Mouse (Mus musculus): ENCODE data around the gene Rhbdl1. TPM values are rescaled to one million over a fixed set of nuclear protein-coding genes. Genes with fewer than 3 reads are reported as not detected.

Rhbdl1 gene
- polyA plus RNA-seq, 1 experiment from 2014 or later = 1.4 TPM

GRCm38 (mm10) chr17:25834595-25835222, 2.4 kb downstream of the Rhbdl1 start:
- Histone ChIP-seq H3K27me3 (replicated peaks; ENCODE audit: control insufficient read depth, insufficient read depth, low read length) (no peaks in the 10 kb centered on the region), H3K36me3 (ENCODE audit: control insufficient read depth, insufficient read depth) (peaks cover 38% of the 10 kb centered on the region), H3K4me1 (replicated peaks; ENCODE audit: control insufficient read depth, insufficient read depth, low read length) (peaks cover 11% of the 10 kb centered on the region; the same call in 1 of the 2 replicates), H3K4me2 (replicated peaks; ENCODE audit: low read depth) (peak overlapping the region; percentile 93), H3K4me3 (ENCODE audit: low read depth, low read length) (peak overlapping the region; percentile 76), H3K9ac (ENCODE audit: low read depth, low read length) (peak overlapping the region; percentile 78; the same call in 1 of the 2 replicates), H3K27ac (ENCODE audit: low read depth, low read length) (peak overlapping the region; percentile 98; the same call in 1 of the 2 replicates), H3K9me3 (ENCODE audit: control insufficient read depth) (no peaks in the 10 kb centered on the region)
- no peak for TF ChIP-seq CTCF (IDR thresholded peaks at IDR 0.05; ENCODE audit: low read depth)
- WGBS = 62% methylated on average over 12 of the region's 12 CpGs
- no peak for ATAC-seq

GRCm38 (mm10) chr17:25833961-25834594, 3.0 kb downstream of the Rhbdl1 start:
- Histone ChIP-seq H3K27me3 (replicated peaks; ENCODE audit: control insufficient read depth, insufficient read depth, low read length) (no peaks in the 10 kb centered on the region), H3K9me3 (ENCODE audit: control insufficient read depth) (no peaks in the 10 kb centered on the region), H3K4me2 (replicated peaks; ENCODE audit: low read depth) (peak overlapping the region; percentile 93), H3K4me3 (ENCODE audit: low read depth, low read length) (peak overlapping the region; percentile 76), H3K27ac (ENCODE audit: low read depth, low read length) (peak overlapping the region; percentile 98), H3K9ac (ENCODE audit: low read depth, low read length) (peak overlapping the region; percentile 78), H3K4me1 (replicated peaks; ENCODE audit: control insufficient read depth, insufficient read depth, low read length) (peaks cover 11% of the 10 kb centered on the region; the same call in 1 of the 2 replicates), H3K36me3 (ENCODE audit: control insufficient read depth, insufficient read depth) (peaks cover 32% of the 10 kb centered on the region)
- WGBS = 18% methylated on average over 6 of the region's 6 CpGs
- no peak for TF ChIP-seq CTCF (IDR thresholded peaks at IDR 0.05; ENCODE audit: low read depth)
- no peak for ATAC-seq

- TF ChIP-seq CTCF (IDR thresholded peaks at IDR 0.05; ENCODE audit: low read depth) = 0 out of 2 replicates have a peak, but pooled peaks have one; percentile 7
- Histone ChIP-seq H3K27ac (ENCODE audit: low read depth, low read length) (peak within 1 kb of the TSS; percentile 98), H3K4me3 (ENCODE audit: low read depth, low read length) (peak within 1 kb of the TSS; percentile 76), H3K27me3 (replicated peaks; ENCODE audit: control insufficient read depth, insufficient read depth, low read length) (no peaks in the 10 kb centered on the region), H3K9me3 (ENCODE audit: control insufficient read depth) (no peaks in the 10 kb centered on the region), H3K9ac (ENCODE audit: low read depth, low read length) (peak within 1 kb of the TSS; percentile 78), H3K36me3 (ENCODE audit: control insufficient read depth, insufficient read depth) (peaks cover 32% of the 10 kb centered on the region), H3K4me1 (replicated peaks; ENCODE audit: control insufficient read depth, insufficient read depth, low read length) (peaks cover 11% of the 10 kb centered on the region; the same call in 1 of the 2 replicates), H3K4me2 (replicated peaks; ENCODE audit: low read depth) (peak within 1 kb of the TSS; percentile 93)
- peak; percentile 78 for ATAC-seq
- WGBS = under 1% methylated on average over 24 of the region's 24 CpGs
These were observed 3.8 kb downstream of the Rhbdl1 start, which contains the start of gene Stub1 for GRCm38 (mm10) chr17:25833291-25833663. TSS of gene Stub1 (minus strand) at chr17:25833404.

- H3K36me3 ChIP-seq (ENCODE audit: control insufficient read depth, insufficient read depth) = peaks cover 28% of the 10 kb centered on the region
- TF ChIP-seq CTCF (IDR thresholded peaks at IDR 0.05; ENCODE audit: low read depth) = 0 out of 2 replicates have a peak, but pooled peaks have one; percentile 14
- ATAC-seq = peak; percentile 87
- H3K4me3 ChIP-seq (ENCODE audit: low read depth, low read length) = peak overlapping the region; percentile 76
- H3K4me1 ChIP-seq (replicated peaks; ENCODE audit: control insufficient read depth, insufficient read depth, low read length) = peaks cover 11% of the 10 kb centered on the region; the same call in 1 of the 2 replicates
- H3K27ac ChIP-seq (ENCODE audit: low read depth, low read length) = peak overlapping the region; percentile 98
- H3K9me3 ChIP-seq (ENCODE audit: control insufficient read depth) = no peaks in the 10 kb centered on the region
- H3K9ac ChIP-seq (ENCODE audit: low read depth, low read length) = peak overlapping the region; percentile 78
- WGBS = under 1% methylated on average over 72 of the region's 77 CpGs
- H3K27me3 ChIP-seq (replicated peaks; ENCODE audit: control insufficient read depth, insufficient read depth, low read length) = no peaks in the 10 kb centered on the region
- H3K4me2 ChIP-seq (replicated peaks; ENCODE audit: low read depth) = peak overlapping the region; percentile 93
These were observed 4.4 kb downstream of the Rhbdl1 start for GRCm38 (mm10) chr17:25832436-25833290.

GRCm38 (mm10) chr17:25831451-25832281, 5.4 kb downstream of the Rhbdl1 start:
- Histone ChIP-seq H3K27me3 (replicated peaks; ENCODE audit: control insufficient read depth, insufficient read depth, low read length) (no peaks in the 10 kb centered on the region), H3K9ac (ENCODE audit: low read depth, low read length) (peak overlapping the region; percentile 78), H3K27ac (ENCODE audit: low read depth, low read length) (peak overlapping the region; percentile 98), H3K4me2 (replicated peaks; ENCODE audit: low read depth) (peak overlapping the region; percentile 93), H3K4me3 (ENCODE audit: low read depth, low read length) (peak overlapping the region; percentile 76), H3K36me3 (ENCODE audit: control insufficient read depth, insufficient read depth) (peaks cover 37% of the 10 kb centered on the region), H3K4me1 (replicated peaks; ENCODE audit: control insufficient read depth, insufficient read depth, low read length) (peaks cover 11% of the 10 kb centered on the region; the same call in 1 of the 2 replicates), H3K9me3 (ENCODE audit: control insufficient read depth) (no peaks in the 10 kb centered on the region)
- no peak for TF ChIP-seq CTCF (IDR thresholded peaks at IDR 0.05; ENCODE audit: low read depth)
- WGBS = 32% methylated on average over 21 of the region's 21 CpGs
- no peak for ATAC-seq
